Mouse (Mus musculus) hindbrain, postnatal 0 days (tissue): ENCODE measurements around the gene Tgif1. TPM values are rescaled to one million over a fixed set of nuclear protein-coding genes. Genes with fewer than 3 reads are reported as not detected.
"Not testable (repeated sequence)": the region's sequence is repeated elsewhere in the genome, so short reads cannot be mapped to it uniquely, and the experiment has no call there.

Experiments
- ATAC-seq: fragments of 200-750 bp; cut with Nextera tagmentation; 2 replicates; pipeline ENCODE4 v1.8.0; 2017; ENCODE audit warnings: mild to moderate bottlenecking, moderate TSS enrichment, moderate library complexity
- DNase-seq: peaks from one replicate; pipeline ENCODE4 v3.0.0-alpha.2; 2015; ENCODE audit warnings: low spot score
- H3K27ac ChIP-seq: fragments of 300-500 bp; sonication (generic); 2 replicates; pipeline ENCODE4 v1.5.1; 2014; ENCODE audit warnings: mild to moderate bottlenecking
- H3K27me3 ChIP-seq: fragments of 300-500 bp; sonication (generic); 2 replicates; pipeline ENCODE4 v1.6.1; 2014; ENCODE audit warnings: low read length, mixed read lengths; ENCODE audit not compliant: insufficient read depth
- H3K36me3 ChIP-seq: fragments of 300-500 bp; sonication (generic); 2 replicates; pipeline ENCODE4 v1.6.1; 2014; ENCODE audit warnings: low read length, mixed read lengths; ENCODE audit not compliant: insufficient read depth
- H3K4me1 ChIP-seq: fragments of 300-500 bp; sonication (generic); 2 replicates; pipeline ENCODE4 v1.6.1; 2014; ENCODE audit warnings: antibody characterized with exemption, low read length, mixed read lengths; ENCODE audit not compliant: insufficient read depth
- H3K4me2 ChIP-seq: fragments of 300-500 bp; sonication (generic); 2 replicates; pipeline ENCODE4 v1.6.1; 2014; ENCODE audit warnings: low read depth, mild to moderate bottlenecking, low read length, moderate library complexity, mixed read lengths
- H3K4me3 ChIP-seq: fragments of 300-500 bp; sonication (generic); 2 replicates; pipeline ENCODE4 v1.5.1; 2014; ENCODE audit warnings: low read length
- H3K9ac ChIP-seq: fragments of 300-500 bp; sonication (generic); replicated peaks from 2 replicates; pipeline ENCODE4 v1.6.1; 2014; ENCODE audit warnings: mild to moderate bottlenecking, low read length, moderate library complexity, mixed read lengths
- H3K9me3 ChIP-seq: fragments of 300-500 bp; sonication (generic); 2 replicates; pipeline ENCODE4 v1.6.1; 2016; ENCODE audit warnings: low read length, mixed read lengths
- CTCF ChIP-seq: IDR thresholded peaks from 2 replicates; pipeline ENCODE4 v1.5.1; 2016; ENCODE audit warnings: antibody characterized with exemption, control low read depth, low read depth
- WGBS: fragments of 180-500 bp; shearing (Covaris S2); extraction: QIAGEN DNeasy Blood & Tissue Kit; methylation state at CpG from one replicate; pipeline ENCODE4 v1.1.7; 2014; 5-methylcytosine and 5-hydroxymethylcytosine counted together
- polyA plus RNA-seq: library from polyadenylated mRNA; unstranded; fragments of >200 nt; fragmentation: Nextera tagmentation; extraction: Ambion mirVana; gene quantifications from 2 replicates; pipeline ENCODE4 v1.2.1, GENCODE M21; 2015
- total RNA-seq: library from RNA; depleted of rRNA; stranded (reverse); fragments of >200 nt; gene quantifications from 2 replicates; pipeline ENCODE4 v1.2.3, GENCODE M21; 2014

The Tgif1 gene
- total and polyA plus RNA-seq, 2 experiments from 2014 or later = 8.4 to 12.6 TPM

- H3K4me3 ChIP-seq = no peak overlapping the region
- no peak overlapping the region for H3K9ac ChIP-seq
- no peaks in the 10 kb centered on the region for H3K4me1 ChIP-seq
- no peak overlapping the region for H3K27ac ChIP-seq
- H3K36me3 ChIP-seq = no peaks in the 10 kb centered on the region
- no peak for ATAC-seq
- no peaks in the 10 kb centered on the region for H3K27me3 ChIP-seq
- no peak for DNase-seq
- no peak for TF ChIP-seq CTCF
- H3K4me2 ChIP-seq = no peak overlapping the region
- 89% methylated on average over 2 of the region's 2 CpGs for WGBS
- no peaks in the 10 kb centered on the region for H3K9me3 ChIP-seq
These were observed 24.8 kb downstream of the Tgif1 start for GRCm38 (mm10) chr17:70828569-70828968.

DNA sequence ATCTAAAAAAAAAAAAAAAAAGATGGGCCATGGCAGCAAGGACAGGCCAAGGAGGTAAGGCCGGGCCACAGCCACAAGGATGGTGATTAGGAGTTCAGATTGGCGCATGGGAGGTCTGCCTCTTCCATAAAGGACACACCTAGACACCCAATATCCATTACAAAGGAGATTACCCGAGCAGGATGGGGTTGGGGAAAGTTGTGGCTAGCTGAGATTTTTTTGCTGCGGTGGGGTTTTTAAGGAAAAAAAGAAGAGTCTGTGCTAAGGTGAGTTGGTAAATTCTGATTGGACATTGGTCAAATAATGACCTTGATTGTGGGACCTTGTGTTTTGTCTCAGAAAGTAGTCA, 25.2 kb downstream of the Tgif1 start:
- no peaks in the 10 kb centered on the region for H3K36me3 ChIP-seq
- ATAC-seq (no peak), DNase-seq (no peak)
- 73% methylated on average over 4 of the region's 4 CpGs for WGBS
- H3K4me2 ChIP-seq = no peak overlapping the region
- no peak for TF ChIP-seq CTCF
- no peaks in the 10 kb centered on the region for H3K4me1 ChIP-seq
- no peak overlapping the region for H3K4me3 ChIP-seq
- no peak overlapping the region for H3K27ac ChIP-seq
- H3K9ac ChIP-seq = no peak overlapping the region
- H3K27me3 ChIP-seq = no peaks in the 10 kb centered on the region
- no peaks in the 10 kb centered on the region for H3K9me3 ChIP-seq

GRCm38 (mm10) chr17:70827463-70828179, 25.7 kb downstream of the Tgif1 start:
- not testable (repeated sequence) for H3K36me3 ChIP-seq, H3K27me3 ChIP-seq, H3K4me2 ChIP-seq, H3K9ac ChIP-seq, H3K4me1 ChIP-seq, H3K27ac ChIP-seq, DNase-seq, ATAC-seq, H3K4me3 ChIP-seq, H3K9me3 ChIP-seq
- 88% methylated on average over 10 of the region's 11 CpGs for WGBS

- ATAC-seq = peak; percentile 61; the same call in 1 of the 2 replicates
- Histone ChIP-seq H3K27ac (no peak overlapping the region), H3K4me2 (no peak overlapping the region), H3K9ac (no peak overlapping the region), H3K4me1 (no peaks in the 10 kb centered on the region), H3K27me3 (no peaks in the 10 kb centered on the region), H3K4me3 (no peak overlapping the region), H3K36me3 (no peaks in the 10 kb centered on the region), H3K9me3 (no peaks in the 10 kb centered on the region)
- WGBS = 79% methylated on average over 12 of the region's 12 CpGs
- no peak for TF ChIP-seq CTCF
- no peak for DNase-seq
These were observed 27.1 kb downstream of the Tgif1 start for GRCm38 (mm10) chr17:70826227-70826626.

- DNase-seq (no peak), ATAC-seq (no peak)
- WGBS = 90% methylated on average over 8 of the region's 8 CpGs
- H3K36me3 ChIP-seq = no peaks in the 10 kb centered on the region
- H3K27ac ChIP-seq = no peak overlapping the region
- H3K4me2 ChIP-seq = no peak overlapping the region
- H3K4me1 ChIP-seq = no peaks in the 10 kb centered on the region
- no peaks in the 10 kb centered on the region for H3K9me3 ChIP-seq
- H3K27me3 ChIP-seq = no peaks in the 10 kb centered on the region
- H3K9ac ChIP-seq = no peak overlapping the region
- no peak overlapping the region for H3K4me3 ChIP-seq
- TF ChIP-seq CTCF = no peak
These were observed 30.3 kb downstream of the Tgif1 start for GRCm38 (mm10) chr17:70823083-70823482.

GRCm38 (mm10) chr17:70817862-70818451, 35.4 kb downstream of the Tgif1 start:
- 7% methylated on average over 49 of the region's 51 CpGs for whole genome bisulfite sequencing
- no peak overlapping the region for H3K27ac ChIP-seq
- peak overlapping the region; percentile 66 for H3K4me2 ChIP-seq
- H3K9ac ChIP-seq = peak overlapping the region; percentile 38; the same call in 1 of the 2 replicates
- peak overlapping the region; percentile 42 for H3K4me3 ChIP-seq
- ATAC-seq (no peak), DNase-seq (peak; percentile 42)
- no peaks in the 10 kb centered on the region for H3K36me3 ChIP-seq
- no peaks in the 10 kb centered on the region for H3K9me3 ChIP-seq
- TF ChIP-seq CTCF = no peak
- no peaks in the 10 kb centered on the region for H3K4me1 ChIP-seq
- H3K27me3 ChIP-seq = no peaks in the 10 kb centered on the region

GRCm38 (mm10) chr17:70815001-70815400, 38.3 kb downstream of the Tgif1 start:
- ATAC-seq = no peak
- Histone ChIP-seq H3K9ac (no peak overlapping the region), H3K4me3 (no peak overlapping the region), H3K27ac (no peak overlapping the region), H3K4me1 (no peaks in the 10 kb centered on the region), H3K27me3 (no peaks in the 10 kb centered on the region), H3K4me2 (no peak overlapping the region), H3K36me3 (no peaks in the 10 kb centered on the region), H3K9me3 (no peaks in the 10 kb centered on the region)
- no peak for TF ChIP-seq CTCF
- WGBS = 48% methylated on average over 8 of the region's 8 CpGs
- DNase-seq = no peak
